Mouse (Mus musculus): ENCODE measurements around the gene Peg12. TPM values are rescaled to one million over a fixed set of nuclear protein-coding genes. Genes with fewer than 3 reads are reported as not detected.

The Peg12 gene
- 0.11 and 0.22 TPM in 2 replicates for total RNA-seq (2015)
- 0.59 and 0.61 TPM in 2 replicates for total RNA-seq (2017)

DNA sequence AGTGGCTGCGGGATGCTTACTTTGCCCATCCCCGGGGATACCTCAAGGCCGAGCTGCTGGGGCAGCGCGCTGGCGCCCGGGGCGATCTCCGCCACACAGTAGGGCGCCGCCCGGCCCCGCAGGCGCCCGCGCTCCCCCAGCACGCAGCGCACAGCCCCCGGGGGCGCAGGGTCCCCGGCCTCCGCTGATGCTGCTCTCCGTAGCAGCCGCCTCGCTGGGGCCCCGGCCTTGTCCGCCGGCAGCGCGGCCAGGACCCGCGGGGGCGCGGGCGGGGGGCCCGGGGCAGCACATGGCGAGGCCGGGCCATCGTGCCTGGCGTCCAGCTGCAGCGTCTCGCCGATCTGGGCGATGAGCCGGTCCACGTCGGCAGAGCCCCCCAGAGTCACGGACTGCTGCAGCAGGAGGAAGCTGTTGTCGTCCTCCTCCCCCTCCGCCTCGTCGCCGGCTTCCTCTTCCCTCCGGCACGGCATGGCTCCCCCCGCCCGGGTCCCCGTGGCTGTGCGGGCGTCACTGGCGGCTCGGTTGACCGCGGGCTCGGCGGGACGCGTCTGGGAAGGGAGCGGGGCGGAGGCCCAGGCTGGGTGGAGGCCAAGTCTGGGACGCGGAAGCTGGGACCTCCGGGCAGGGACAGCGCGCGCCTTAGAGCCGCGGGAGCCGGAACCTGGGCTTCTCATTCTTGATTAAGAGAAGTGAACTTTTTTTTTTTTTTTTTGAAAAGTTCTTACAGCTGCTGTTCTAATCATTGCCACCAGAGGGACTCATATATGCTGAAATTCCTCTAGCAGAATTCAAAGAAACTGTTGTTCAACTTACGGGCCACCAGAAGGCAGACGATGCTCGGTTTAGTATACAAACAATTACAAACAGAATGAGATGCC is at the start of gene Peg12:
Gene Peg12, minus strand, starts transcription at position 633 of the 878 bp plus-strand sequence.
- ATAC-seq (ENCODE audit: poor library complexity, severe bottlenecking): peak; percentile 79

DNA sequence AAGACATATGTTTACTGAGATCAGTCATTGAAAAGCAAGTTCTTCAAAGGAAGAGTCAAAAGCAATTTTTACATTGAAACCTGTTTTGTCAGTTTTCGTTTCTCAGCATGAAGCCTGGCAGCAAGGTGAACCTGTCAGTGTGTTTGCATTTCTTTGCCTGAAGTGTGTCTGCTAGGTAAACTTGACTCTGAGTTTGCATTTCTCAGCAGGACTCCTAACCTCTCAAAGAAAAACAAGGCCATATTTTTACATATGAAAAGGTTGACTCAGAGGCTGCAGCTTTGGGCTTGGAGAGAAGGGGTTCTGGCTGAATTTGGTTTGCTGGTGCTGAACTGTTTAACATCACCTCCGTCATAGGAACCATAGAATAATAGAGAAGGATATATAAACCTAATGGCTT is 21.8 kb upstream of the Peg12 start:
- no peak for ATAC-seq (ENCODE audit: poor library complexity, severe bottlenecking)

GRCm38 (mm10) chr7:62463007-62463877 is 1.1 kb downstream of the Peg12 start:
- ATAC-seq (ENCODE audit: poor library complexity, severe bottlenecking): no peak

- ATAC-seq (ENCODE audit: poor library complexity, severe bottlenecking): no peak
These were observed 1.9 kb downstream of the Peg12 start for GRCm38 (mm10) chr7:62462229-62463006.

GRCm38 (mm10) chr7:62452353-62452752 is 12.0 kb downstream of the Peg12 start:
- no peak for ATAC-seq (ENCODE audit: poor library complexity, severe bottlenecking)

- no peak for ATAC-seq (ENCODE audit: poor library complexity, severe bottlenecking)
These were observed 18.7 kb downstream of the Peg12 start for GRCm38 (mm10) chr7:62445431-62446165.

GRCm38 (mm10) chr7:62436394-62436793 is 27.9 kb downstream of the Peg12 start:
- ATAC-seq (ENCODE audit: poor library complexity, severe bottlenecking): no peak

GRCm38 (mm10) chr7:62433243-62433642 is 31.1 kb downstream of the Peg12 start:
- ATAC-seq (ENCODE audit: poor library complexity, severe bottlenecking): no peak

DNA sequence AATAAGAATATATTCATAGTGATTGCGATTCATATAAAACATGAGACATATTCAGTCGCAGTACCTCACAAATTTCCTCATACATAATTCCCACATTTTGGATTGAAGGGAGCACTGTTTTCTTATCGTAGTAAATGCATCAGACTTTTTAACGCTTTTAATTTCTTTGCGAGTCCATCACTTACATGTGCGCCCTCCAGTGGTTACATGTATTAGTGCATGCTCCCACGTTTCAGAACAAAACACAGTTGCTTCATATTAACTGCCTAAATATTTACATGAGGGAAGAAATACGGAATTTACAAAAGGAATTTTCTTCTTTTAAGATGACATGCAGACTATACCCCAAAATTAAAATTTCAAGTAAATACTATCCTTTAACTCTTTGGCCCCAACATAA is 36.0 kb downstream of the Peg12 start:
- no peak for ATAC-seq (ENCODE audit: poor library complexity, severe bottlenecking)

GRCm38 (mm10) chr7:62423210-62423609 is 41.1 kb downstream of the Peg12 start:
- ATAC-seq (ENCODE audit: poor library complexity, severe bottlenecking): no peak

- ATAC-seq (ENCODE audit: poor library complexity, severe bottlenecking): no peak
These were observed 43.7 kb downstream of the Peg12 start for GRCm38 (mm10) chr7:62420566-62420965.

GRCm38 (mm10) chr7:62419493-62420360 is 44.6 kb downstream of the Peg12 start, which contains the start of gene Mkrn3:
Mkrn3 (minus strand) TSS chr7:62420139.
- peak; percentile 73 for ATAC-seq (ENCODE audit: poor library complexity, severe bottlenecking)

- ATAC-seq (ENCODE audit: poor library complexity, severe bottlenecking): no peak
These were observed 45.2 kb downstream of the Peg12 start for GRCm38 (mm10) chr7:62419105-62419492.

GRCm38 (mm10) chr7:62418346-62418745 is 46.0 kb downstream of the Peg12 start:
- ATAC-seq (ENCODE audit: poor library complexity, severe bottlenecking): no peak

- no peak for ATAC-seq (ENCODE audit: poor library complexity, severe bottlenecking)
These were observed 48.1 kb downstream of the Peg12 start for GRCm38 (mm10) chr7:62416173-62416572.

DNA sequence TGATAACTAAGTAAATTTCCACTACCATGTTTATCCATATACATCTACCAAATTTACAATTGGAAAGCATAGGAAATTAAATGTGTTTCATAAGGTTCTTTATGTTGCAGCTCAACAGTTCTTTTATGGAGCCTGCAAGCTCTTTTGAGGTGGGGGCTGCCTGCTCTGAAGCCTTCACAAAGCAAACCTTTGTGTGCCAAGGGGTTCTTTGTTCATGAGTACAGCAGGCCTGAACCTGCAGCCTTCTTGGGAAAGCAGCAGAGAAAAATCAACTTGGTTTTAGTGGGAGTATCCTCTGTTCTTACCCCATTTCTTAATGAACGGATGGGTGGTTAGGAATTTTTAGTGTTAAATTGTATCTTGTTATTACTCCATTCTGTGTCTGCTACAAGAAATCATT is 49.1 kb downstream of the Peg12 start:
- no peak for ATAC-seq (ENCODE audit: poor library complexity, severe bottlenecking)
